Mouse (Mus musculus): Measurements from ENCODE around the gene Btbd35f12.
"Not testable (repeated sequence)": the region's sequence is repeated elsewhere in the genome, so short reads cannot be mapped to it uniquely, and the experiment has no call there.

Btbd35f12 gene

GRCm38 (mm10) chrX:33313079-33313478 lies at the start of gene Btbd35f12:
Gene Btbd35f12 (plus strand): TSS chrX:33313379.
- DNase-seq (ENCODE audit: low read depth) = not testable (repeated sequence)

- not testable (repeated sequence) for DNase-seq (ENCODE audit: low read depth)
Observed at GRCm38 (mm10) chrX:33353254-33353653, 40.1 kb downstream of the Btbd35f12 start.

All from induced T-regulatory cell, adult 2 months (primary cell).